Mouse (Mus musculus) ES-E14 (cell line): ENCODE measurements around the gene Psmg4.

Source experiments
- CHD2 ChIP-seq: IDR thresholded peaks from 2 replicates; pipeline ENCODE4 v1.6.1; 2014; ENCODE audit warnings: mild to moderate bottlenecking, low read depth, low read length, inconsistent platforms
- HCFC1 ChIP-seq: IDR thresholded peaks from 2 replicates; pipeline ENCODE4 v1.6.1; 2012; ENCODE audit warnings: low read length, inconsistent platforms, borderline replicate concordance; ENCODE audit not compliant: insufficient read depth
- MAFK ChIP-seq: IDR thresholded peaks from 2 replicates; pipeline ENCODE4 v1.6.1; 2014; ENCODE audit warnings: mild to moderate bottlenecking, low read depth, low read length, inconsistent platforms; ENCODE audit not compliant: insufficient read depth
- ZC3H11A ChIP-seq: IDR thresholded peaks from 2 replicates; pipeline ENCODE4 v1.6.1; 2012; ENCODE audit warnings: low read depth, mild to moderate bottlenecking, inconsistent platforms, low read length, borderline replicate concordance
- ZNF384 ChIP-seq: IDR thresholded peaks from 2 replicates; pipeline ENCODE4 v1.6.1; 2012; ENCODE audit warnings: low read depth, low read length, inconsistent platforms

DNA sequence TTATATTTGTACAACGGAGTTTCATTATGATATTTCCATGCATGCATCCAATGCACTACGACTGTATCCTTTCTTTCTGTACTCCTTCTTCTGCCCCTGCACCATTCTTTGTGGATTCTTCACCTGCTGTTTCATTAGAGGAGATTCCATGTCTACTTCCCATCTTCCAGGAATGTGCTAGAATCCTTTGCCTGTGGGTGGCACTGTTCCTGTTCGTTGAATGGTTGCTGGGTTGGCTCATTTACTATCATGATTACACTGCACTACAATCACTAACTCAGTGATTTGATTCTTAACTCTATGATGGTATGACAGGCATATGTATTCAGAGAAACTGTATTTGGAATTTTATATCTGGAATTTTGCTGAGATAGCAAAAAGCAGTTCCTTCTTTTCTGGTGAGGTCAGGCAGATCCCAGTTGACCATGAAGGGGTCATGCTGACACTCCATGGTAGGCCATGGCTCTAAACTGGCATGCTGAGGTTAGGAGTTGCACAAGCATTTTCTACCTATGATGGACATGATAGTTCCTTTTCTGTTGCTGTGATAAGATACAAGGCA, 5.1 kb upstream of the Psmg4 start:
- no peak for TF ChIP-seq ZC3H11A
- peak; percentile 86 for TF ChIP-seq MAFK
- TF ChIP-seq ZNF384, result no peak
- no peak for TF ChIP-seq HCFC1
- TF ChIP-seq CHD2, result no peak
